Mouse (Mus musculus) embryonic facial prominence, embryonic 13.5 days (tissue): Measurements from ENCODE around the gene Prss23. TPM values are rescaled to one million over a fixed set of nuclear protein-coding genes. Genes with fewer than 3 reads are reported as not detected.

Experiments used
- ATAC-seq: fragments of 200-750 bp; cut with Nextera tagmentation; 2 replicates; pipeline ENCODE4 v1.8.0; 2017; ENCODE audit warnings: low read depth; ENCODE audit not compliant: insufficient number of reproducible peaks, insufficient read depth, low FRiP score, low TSS enrichment
- H3K27ac ChIP-seq: fragments of 300-500 bp; sonication (generic); 2 replicates; pipeline ENCODE4 v1.5.1; 2015; ENCODE audit warnings: moderate library complexity, mild to moderate bottlenecking, inconsistent platforms
- H3K27me3 ChIP-seq: fragments of 300-500 bp; sonication (generic); 2 replicates; pipeline ENCODE4 v1.6.1; 2015; ENCODE audit warnings: mild to moderate bottlenecking, inconsistent platforms
- H3K36me3 ChIP-seq: fragments of 300-500 bp; sonication (generic); 2 replicates; pipeline ENCODE4 v1.6.1; 2015; ENCODE audit warnings: mild to moderate bottlenecking, inconsistent platforms
- H3K4me1 ChIP-seq: fragments of 300-500 bp; sonication (generic); 2 replicates; pipeline ENCODE4 v1.6.1; 2015; ENCODE audit warnings: inconsistent platforms
- H3K4me2 ChIP-seq: fragments of 300-500 bp; sonication (generic); 2 replicates; pipeline ENCODE4 v1.6.1; 2015; ENCODE audit warnings: moderate library complexity, mild to moderate bottlenecking, inconsistent platforms
- H3K4me3 ChIP-seq: fragments of 300-500 bp; sonication (generic); 2 replicates; pipeline ENCODE4 v1.5.1; 2015; ENCODE audit warnings: mild to moderate bottlenecking, inconsistent platforms
- H3K9ac ChIP-seq: fragments of 300-500 bp; sonication (generic); 2 replicates; pipeline ENCODE4 v1.6.1; 2015; ENCODE audit warnings: mild to moderate bottlenecking, inconsistent platforms
- H3K9me3 ChIP-seq: fragments of 300-500 bp; sonication (generic); 2 replicates; pipeline ENCODE4 v1.6.1; 2016; ENCODE audit warnings: inconsistent platforms
- WGBS: fragments of 180-500 bp; shearing (Covaris S2); methylation state at CpG from one replicate; pipeline ENCODE4 v1.1.7; 2015; ENCODE audit warnings: mixed read lengths; 5-methylcytosine and 5-hydroxymethylcytosine counted together
- polyA plus RNA-seq: library from polyadenylated mRNA; unstranded; fragments of >200 nt; fragmentation: Nextera tagmentation; extraction: Ambion mirVana; gene quantifications from 2 replicates; pipeline ENCODE4 v1.2.1, GENCODE M21; 2015

Prss23 gene
- polyA plus RNA-seq, 1 experiment from 2014 or later, result 105 TPM

GRCm38 (mm10) chr7:89499516-89500307 lies 27.3 kb downstream of the Prss23 start:
- ATAC-seq, result 0 out of 2 replicates have a peak, but pooled peaks have one; percentile 44
- Histone ChIP-seq H3K27ac (peak overlapping the region; percentile 8; the same call in 1 of the 2 replicates), H3K9ac (0 out of 2 replicates have a peak overlapping the region, but pooled peaks have one; percentile 27), H3K9me3 (no peaks in the 10 kb centered on the region), H3K4me2 (peak overlapping the region; percentile 42), H3K27me3 (no peaks in the 10 kb centered on the region), H3K4me1 (peaks cover 16% of the 10 kb centered on the region), H3K36me3 (no peaks in the 10 kb centered on the region), H3K4me3 (peak overlapping the region; percentile 12)
- 23% methylated on average over 17 of the region's 17 CpGs for WGBS

GRCm38 (mm10) chr7:89483769-89484568 lies 43.0 kb downstream of the Prss23 start:
- no peak overlapping the region for H3K4me2 ChIP-seq
- no peak overlapping the region for H3K4me3 ChIP-seq
- no peak overlapping the region for H3K9ac ChIP-seq
- ATAC-seq, result no peak
- 63% methylated on average over 7 of the region's 7 CpGs for WGBS
- no peaks in the 10 kb centered on the region for H3K9me3 ChIP-seq
- peaks cover 14% of the 10 kb centered on the region for H3K4me1 ChIP-seq
- H3K27me3 ChIP-seq, result no peaks in the 10 kb centered on the region
- no peak overlapping the region for H3K27ac ChIP-seq
- H3K36me3 ChIP-seq, result no peaks in the 10 kb centered on the region

- no peaks in the 10 kb centered on the region for H3K9me3 ChIP-seq
- no peak overlapping the region for H3K4me3 ChIP-seq
- peak overlapping the region; percentile 35; the same call in 1 of the 2 replicates for H3K27ac ChIP-seq
- 21% methylated on average over 3 of the region's 3 CpGs for WGBS
- no peaks in the 10 kb centered on the region for H3K27me3 ChIP-seq
- no peak overlapping the region for H3K9ac ChIP-seq
- no peaks in the 10 kb centered on the region for H3K36me3 ChIP-seq
- H3K4me1 ChIP-seq, result peaks cover 14% of the 10 kb centered on the region
- H3K4me2 ChIP-seq, result peak overlapping the region; percentile 16; the same call in 1 of the 2 replicates
- no peak; the same call in 1 of the 2 replicates for ATAC-seq
Measured at GRCm38 (mm10) chr7:89481723-89482122, 45.3 kb downstream of the Prss23 start.

- Histone ChIP-seq H3K4me2 (no peak overlapping the region), H3K36me3 (no peaks in the 10 kb centered on the region), H3K4me3 (no peak overlapping the region), H3K9ac (no peak overlapping the region), H3K9me3 (no peaks in the 10 kb centered on the region), H3K4me1 (peaks cover 14% of the 10 kb centered on the region), H3K27ac (no peak overlapping the region), H3K27me3 (peaks cover 22% of the 10 kb centered on the region)
- no peak for ATAC-seq
- WGBS, result 84% methylated on average over 2 of the region's 2 CpGs
Measured at GRCm38 (mm10) chr7:89478490-89478889, 48.5 kb downstream of the Prss23 start.

GRCm38 (mm10) chr7:89477294-89477999 lies 49.5 kb downstream of the Prss23 start:
- Histone ChIP-seq H3K4me2 (no peak overlapping the region), H3K9me3 (no peaks in the 10 kb centered on the region), H3K36me3 (no peaks in the 10 kb centered on the region), H3K4me3 (no peak overlapping the region), H3K9ac (no peak overlapping the region), H3K27me3 (peaks cover 22% of the 10 kb centered on the region), H3K4me1 (peaks cover 10% of the 10 kb centered on the region), H3K27ac (no peak overlapping the region)
- ATAC-seq, result no peak
- 0% methylated on average over 1 of the region's 1 CpGs for WGBS

GRCm38 (mm10) chr7:89473442-89473841 lies 53.5 kb downstream of the Prss23 start:
- Histone ChIP-seq H3K36me3 (no peaks in the 10 kb centered on the region), H3K4me3 (no peak overlapping the region), H3K9ac (no peak overlapping the region), H3K9me3 (no peaks in the 10 kb centered on the region), H3K4me1 (no peaks in the 10 kb centered on the region), H3K4me2 (no peak overlapping the region), H3K27me3 (peaks cover 22% of the 10 kb centered on the region), H3K27ac (no peak overlapping the region)
- 50% methylated on average over 4 of the region's 4 CpGs for WGBS
- ATAC-seq, result no peak

- Histone ChIP-seq H3K36me3 (no peaks in the 10 kb centered on the region), H3K4me1 (peaks cover 31% of the 10 kb centered on the region), H3K27me3 (0 out of 2 replicates have a peak, but pooled peaks cover 3% of the 10 kb centered on the region), H3K4me3 (no peak overlapping the region), H3K9ac (no peak overlapping the region), H3K27ac (no peak overlapping the region), H3K9me3 (no peaks in the 10 kb centered on the region), H3K4me2 (no peak overlapping the region)
- WGBS, result 49% methylated on average over 10 of the region's 10 CpGs
- ATAC-seq, result peak; percentile 64
Measured at GRCm38 (mm10) chr7:89463775-89464592, 63.0 kb downstream of the Prss23 start.

GRCm38 (mm10) chr7:89463246-89463645 lies 63.7 kb downstream of the Prss23 start:
- Histone ChIP-seq H3K9me3 (no peaks in the 10 kb centered on the region), H3K4me1 (peaks cover 31% of the 10 kb centered on the region), H3K4me3 (no peak overlapping the region), H3K9ac (no peak overlapping the region), H3K27me3 (0 out of 2 replicates have a peak, but pooled peaks cover 3% of the 10 kb centered on the region), H3K27ac (no peak overlapping the region), H3K4me2 (no peak overlapping the region), H3K36me3 (no peaks in the 10 kb centered on the region)
- no peak for ATAC-seq
- WGBS, result 73% methylated on average over 3 of the region's 3 CpGs

GRCm38 (mm10) chr7:89462646-89463207 lies 64.3 kb downstream of the Prss23 start:
- Histone ChIP-seq H3K4me1 (peaks cover 31% of the 10 kb centered on the region), H3K27me3 (0 out of 2 replicates have a peak, but pooled peaks cover 3% of the 10 kb centered on the region), H3K36me3 (no peaks in the 10 kb centered on the region), H3K27ac (no peak overlapping the region), H3K4me3 (no peak overlapping the region), H3K4me2 (no peak overlapping the region), H3K9me3 (no peaks in the 10 kb centered on the region), H3K9ac (no peak overlapping the region)
- no peak for ATAC-seq
- 83% methylated on average over 5 of the region's 5 CpGs for WGBS

- H3K36me3 ChIP-seq, result no peaks in the 10 kb centered on the region
- WGBS, result 21% methylated on average over 3 of the region's 3 CpGs
- H3K4me3 ChIP-seq, result no peak overlapping the region
- H3K27ac ChIP-seq, result no peak overlapping the region
- H3K9ac ChIP-seq, result no peak overlapping the region
- no peaks in the 10 kb centered on the region for H3K9me3 ChIP-seq
- 0 out of 2 replicates have a peak, but pooled peaks cover 3% of the 10 kb centered on the region for H3K27me3 ChIP-seq
- peaks cover 39% of the 10 kb centered on the region for H3K4me1 ChIP-seq
- H3K4me2 ChIP-seq, result no peak overlapping the region
- no peak for ATAC-seq
Measured at GRCm38 (mm10) chr7:89461351-89461750, 65.6 kb downstream of the Prss23 start.
